Mouse (Mus musculus) hindbrain, embryonic 16.5 days (tissue): ENCODE data around the gene Dapp1. TPM values are rescaled to one million over a fixed set of nuclear protein-coding genes. Genes with fewer than 3 reads are reported as not detected.
A peak's percentile ranks its signal among the peaks of the same experiment; 100 is the strongest.

ENCODE experiments used
- ATAC-seq: fragments of 200-750 bp; cut with Nextera tagmentation; 2 replicates; pipeline ENCODE4 v1.8.0; 2017; ENCODE audit warnings: moderate TSS enrichment, moderate library complexity
- H3K27ac ChIP-seq: fragments of 300-500 bp; sonication (generic); 2 replicates; pipeline ENCODE4 v1.5.1; 2014; ENCODE audit warnings: low read depth, mild to moderate bottlenecking, control low read depth, low read length, moderate library complexity
- H3K27me3 ChIP-seq: fragments of 300-500 bp; sonication (generic); replicated peaks from 2 replicates; pipeline ENCODE4 v1.6.1; 2014; ENCODE audit warnings: low read length; ENCODE audit not compliant: control insufficient read depth, insufficient read depth
- H3K36me3 ChIP-seq: fragments of 300-500 bp; sonication (generic); 2 replicates; pipeline ENCODE4 v1.6.1; 2014; ENCODE audit warnings: mild to moderate bottlenecking, low read length, moderate library complexity, mixed read lengths; ENCODE audit not compliant: control insufficient read depth, insufficient read depth
- H3K4me1 ChIP-seq: fragments of 300-500 bp; sonication (generic); 2 replicates; pipeline ENCODE4 v1.6.1; 2014; ENCODE audit warnings: low read depth, low read length; ENCODE audit not compliant: control insufficient read depth, insufficient read depth
- H3K4me2 ChIP-seq: fragments of 300-500 bp; sonication (generic); 2 replicates; pipeline ENCODE4 v1.6.1; 2014; ENCODE audit warnings: mild to moderate bottlenecking, low read length, control low read depth, moderate library complexity
- H3K4me3 ChIP-seq: fragments of 300-500 bp; sonication (generic); 2 replicates; pipeline ENCODE4 v1.5.1; 2014; ENCODE audit warnings: mild to moderate bottlenecking, low read length, control low read depth, moderate library complexity
- H3K9ac ChIP-seq: fragments of 300-500 bp; sonication (generic); 2 replicates; pipeline ENCODE4 v1.6.1; 2014; ENCODE audit warnings: low read depth, mild to moderate bottlenecking, control low read depth, low read length, moderate library complexity
- H3K9me3 ChIP-seq: fragments of 300-500 bp; sonication (generic); 2 replicates; pipeline ENCODE4 v1.6.1; 2014; ENCODE audit warnings: mild to moderate bottlenecking, low read length, moderate library complexity; ENCODE audit not compliant: control insufficient read depth
- WGBS: fragments of 180-500 bp; shearing (Covaris S2); extraction: QIAGEN DNeasy Blood & Tissue Kit; methylation state at CpG from one replicate; pipeline ENCODE4 v1.1.7; 2014; 5-methylcytosine and 5-hydroxymethylcytosine counted together
- polyA plus RNA-seq: library from polyadenylated mRNA; unstranded; fragments of >200 nt; fragmentation: Nextera tagmentation; extraction: Ambion mirVana; gene quantifications from 2 replicates; pipeline ENCODE4 v1.2.1, GENCODE M21; 2015

Dapp1 gene
- polyA plus RNA-seq, 1 experiment from 2014 or later: 3.0 TPM

DNA sequence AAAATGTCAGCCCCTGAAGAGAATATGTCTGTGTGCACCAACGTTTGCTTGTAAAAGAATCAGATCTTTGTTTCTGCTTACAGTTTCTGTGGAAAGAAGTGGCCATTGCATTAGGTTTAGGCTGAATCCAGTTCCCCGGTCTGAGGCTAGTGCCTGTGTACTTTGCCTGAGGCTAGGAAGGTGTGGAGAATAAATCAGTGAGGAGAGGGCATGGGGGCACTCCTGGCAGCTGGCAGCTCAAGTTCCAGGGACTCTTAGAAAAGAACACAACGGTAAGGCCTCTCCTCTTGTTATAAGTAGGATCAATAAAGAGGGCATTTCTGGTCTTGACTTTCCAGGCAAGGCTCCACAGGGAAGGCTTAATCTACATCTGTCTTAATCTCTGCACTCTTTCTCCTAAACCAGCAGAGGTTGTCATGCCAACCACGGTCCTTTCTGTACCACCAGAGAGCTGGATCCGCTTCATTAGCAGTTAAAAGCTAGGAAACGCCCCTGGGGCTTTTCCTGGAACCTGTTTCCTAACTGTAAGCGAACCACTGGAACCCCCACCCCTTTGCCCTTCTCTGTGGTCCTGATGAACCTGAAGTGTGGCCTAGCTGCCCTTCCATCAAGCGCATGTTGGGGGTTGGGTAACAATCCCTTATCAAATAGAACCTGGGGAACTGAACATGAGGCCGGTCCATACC lies 4.3 kb downstream of the Dapp1 start:
- Histone ChIP-seq H3K9me3 (no peaks in the 10 kb centered on the region), H3K4me3 (no peak overlapping the region), H3K4me2 (no peak overlapping the region), H3K9ac (no peak overlapping the region), H3K36me3 (no peaks in the 10 kb centered on the region), H3K4me1 (peaks cover 5% of the 10 kb centered on the region), H3K27me3 (no peaks in the 10 kb centered on the region), H3K27ac (peak overlapping the region; percentile 55)
- peak; percentile 79 for ATAC-seq
- 23% methylated on average over 9 of the region's 9 CpGs for WGBS

DNA sequence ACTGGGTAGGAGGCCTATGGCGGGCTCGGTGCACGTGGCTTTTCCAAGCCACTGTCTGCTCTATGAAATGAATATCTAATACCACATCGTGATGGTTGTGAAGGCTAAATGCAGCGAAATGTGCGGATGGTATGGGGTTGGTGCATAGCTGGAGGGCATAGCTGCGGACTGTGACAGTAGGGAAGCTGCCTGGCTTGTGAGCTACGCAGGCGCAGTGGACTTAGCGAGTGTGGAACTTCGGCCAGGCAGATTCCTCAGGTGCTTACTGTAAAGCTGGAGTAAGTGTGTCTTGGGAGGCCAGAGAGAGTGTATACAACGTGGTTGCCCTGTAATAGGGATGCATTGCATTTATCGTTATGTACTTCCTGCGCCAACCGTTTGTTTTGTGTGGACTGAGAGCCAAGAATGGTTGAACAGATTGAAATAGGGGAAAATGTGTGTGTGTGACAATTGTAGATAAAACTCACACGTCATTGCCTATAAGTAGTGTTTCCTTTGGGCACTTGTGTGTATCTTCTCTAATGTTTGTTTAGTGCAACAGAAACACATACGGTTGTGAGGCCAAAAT lies 5.4 kb downstream of the Dapp1 start:
- H3K27ac ChIP-seq: no peak overlapping the region
- no peak overlapping the region for H3K4me3 ChIP-seq
- no peak overlapping the region for H3K9ac ChIP-seq
- no peak overlapping the region for H3K4me2 ChIP-seq
- no peaks in the 10 kb centered on the region for H3K27me3 ChIP-seq
- no peaks in the 10 kb centered on the region for H3K36me3 ChIP-seq
- H3K9me3 ChIP-seq: no peaks in the 10 kb centered on the region
- 89% methylated on average over 17 of the region's 17 CpGs for WGBS
- H3K4me1 ChIP-seq: peaks cover 5% of the 10 kb centered on the region
- ATAC-seq: no peak

DNA sequence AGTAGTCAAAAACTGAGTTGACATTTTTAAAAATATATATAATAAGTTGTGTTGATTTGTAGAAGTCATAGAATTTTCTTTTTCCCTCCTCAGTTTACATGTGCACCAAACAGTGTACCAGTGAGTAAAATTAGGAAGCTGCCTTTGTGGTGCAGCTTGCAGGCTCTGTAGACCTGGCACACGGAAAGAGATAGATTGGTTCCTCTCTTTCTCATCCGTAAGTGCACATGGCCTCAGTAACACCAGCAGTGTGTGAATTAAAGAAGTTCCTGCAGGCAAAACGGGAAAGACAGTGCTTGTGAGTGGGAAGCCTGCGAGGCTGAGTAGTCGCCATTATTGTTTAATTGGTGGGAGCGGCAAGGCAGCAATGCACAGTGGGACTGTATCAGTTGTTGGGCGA lies 5.9 kb downstream of the Dapp1 start:
- no peak overlapping the region for H3K27ac ChIP-seq
- H3K27me3 ChIP-seq: no peaks in the 10 kb centered on the region
- peaks cover 5% of the 10 kb centered on the region for H3K4me1 ChIP-seq
- no peak overlapping the region for H3K4me2 ChIP-seq
- WGBS: 77% methylated on average over 7 of the region's 7 CpGs
- H3K36me3 ChIP-seq: no peaks in the 10 kb centered on the region
- no peak overlapping the region for H3K9ac ChIP-seq
- no peaks in the 10 kb centered on the region for H3K9me3 ChIP-seq
- H3K4me3 ChIP-seq: no peak overlapping the region
- ATAC-seq: no peak

DNA sequence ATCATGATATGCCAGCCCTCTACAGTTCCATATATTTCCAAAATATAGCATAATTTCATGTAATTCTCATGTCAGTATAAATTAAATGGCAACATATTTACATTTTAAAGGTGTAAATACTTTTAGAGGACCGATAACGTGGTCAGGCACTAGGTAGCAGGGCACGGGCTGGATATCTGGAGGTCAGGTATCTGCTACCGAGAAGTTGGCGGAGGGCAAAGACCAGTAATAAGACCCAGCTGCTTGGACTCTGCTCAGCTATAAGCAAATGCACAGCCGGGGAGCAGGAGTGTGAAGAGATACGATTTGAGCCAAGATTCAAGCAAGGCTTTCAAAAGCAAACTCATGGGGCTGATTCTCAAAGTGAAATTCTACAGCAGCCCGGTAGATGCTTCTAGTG lies 7.0 kb downstream of the Dapp1 start:
- Histone ChIP-seq H3K9me3 (no peaks in the 10 kb centered on the region), H3K4me1 (peaks cover 5% of the 10 kb centered on the region), H3K36me3 (no peaks in the 10 kb centered on the region), H3K27ac (no peak overlapping the region), H3K4me3 (no peak overlapping the region), H3K27me3 (no peaks in the 10 kb centered on the region), H3K9ac (no peak overlapping the region), H3K4me2 (no peak overlapping the region)
- WGBS: 87% methylated on average over 8 of the region's 8 CpGs
- no peak for ATAC-seq

DNA sequence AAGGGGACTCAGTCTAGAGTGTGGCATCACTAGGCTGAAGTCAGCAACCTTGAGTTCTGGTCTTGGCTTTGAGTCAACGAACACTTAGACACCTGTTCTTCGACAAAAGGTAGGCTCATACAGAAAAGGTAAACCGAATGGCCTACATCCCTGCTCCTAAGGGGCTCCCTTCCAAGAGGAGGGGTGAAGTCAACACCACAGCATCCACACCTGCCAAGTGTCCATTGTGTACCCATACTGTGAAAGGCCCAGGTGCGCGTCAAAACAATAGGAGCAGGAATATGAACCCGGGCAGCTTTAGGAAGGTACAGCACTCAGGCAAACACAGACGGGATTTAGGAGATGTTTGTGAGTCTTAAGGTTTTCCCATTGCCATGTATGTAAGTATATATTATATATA lies 8.4 kb downstream of the Dapp1 start:
- H3K27ac ChIP-seq: no peak overlapping the region
- H3K27me3 ChIP-seq: no peaks in the 10 kb centered on the region
- no peak overlapping the region for H3K4me3 ChIP-seq
- peaks cover 5% of the 10 kb centered on the region for H3K4me1 ChIP-seq
- no peak for ATAC-seq
- no peaks in the 10 kb centered on the region for H3K36me3 ChIP-seq
- WGBS: 94% methylated on average over 7 of the region's 7 CpGs
- H3K9ac ChIP-seq: no peak overlapping the region
- no peak overlapping the region for H3K4me2 ChIP-seq
- H3K9me3 ChIP-seq: no peaks in the 10 kb centered on the region

DNA sequence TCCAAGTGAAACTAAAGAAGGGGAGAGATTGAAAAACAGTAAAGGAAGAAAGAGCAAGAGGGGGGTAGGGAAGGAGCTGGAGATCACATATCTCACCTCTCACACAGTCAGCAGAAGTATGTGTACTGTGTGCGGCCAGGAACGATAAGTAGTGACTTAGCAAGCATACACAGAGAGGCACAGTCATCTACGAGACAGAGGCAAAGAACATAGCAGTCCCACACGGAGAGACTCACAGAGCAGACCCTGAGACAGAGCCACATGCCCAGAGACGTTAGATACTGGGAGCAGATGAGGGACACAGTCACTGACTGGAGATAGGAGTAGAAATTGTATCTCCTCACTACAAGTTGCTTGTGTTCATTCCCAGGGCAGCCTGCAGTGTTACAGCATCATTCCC lies 9.1 kb downstream of the Dapp1 start:
- H3K4me3 ChIP-seq: no peak overlapping the region
- no peaks in the 10 kb centered on the region for H3K36me3 ChIP-seq
- H3K4me2 ChIP-seq: no peak overlapping the region
- no peaks in the 10 kb centered on the region for H3K27me3 ChIP-seq
- H3K9me3 ChIP-seq: no peaks in the 10 kb centered on the region
- ATAC-seq: no peak
- 92% methylated on average over 5 of the region's 5 CpGs for WGBS
- H3K4me1 ChIP-seq: peaks cover 5% of the 10 kb centered on the region
- no peak overlapping the region for H3K27ac ChIP-seq
- H3K9ac ChIP-seq: no peak overlapping the region

DNA sequence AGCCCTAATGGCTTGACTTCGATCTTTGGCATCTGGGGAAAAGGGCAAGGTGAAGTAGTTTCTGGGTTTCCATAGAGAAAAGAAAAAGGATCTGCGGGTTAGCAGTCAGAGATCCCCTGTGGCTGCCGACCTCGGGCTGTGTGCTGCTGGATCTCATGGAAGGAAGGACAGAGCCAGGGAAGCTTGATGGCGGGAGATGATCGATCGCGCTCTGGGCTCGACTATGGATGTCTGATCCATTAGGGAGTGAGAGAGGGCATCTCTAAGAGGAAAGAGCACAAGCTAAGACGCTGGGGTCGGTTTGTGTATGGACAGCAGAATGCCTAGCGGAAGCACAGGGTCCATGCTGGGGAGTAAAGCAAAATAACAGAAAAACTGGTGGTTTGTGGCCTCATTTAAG lies 11.4 kb downstream of the Dapp1 start:
- WGBS: 49% methylated on average over 12 of the region's 12 CpGs
- Histone ChIP-seq H3K9me3 (no peaks in the 10 kb centered on the region), H3K4me3 (no peak overlapping the region), H3K27me3 (no peaks in the 10 kb centered on the region), H3K36me3 (no peaks in the 10 kb centered on the region), H3K4me2 (peak overlapping the region; percentile 11), H3K4me1 (no peaks in the 10 kb centered on the region), H3K27ac (no peak overlapping the region), H3K9ac (no peak overlapping the region)
- no peak for ATAC-seq

DNA sequence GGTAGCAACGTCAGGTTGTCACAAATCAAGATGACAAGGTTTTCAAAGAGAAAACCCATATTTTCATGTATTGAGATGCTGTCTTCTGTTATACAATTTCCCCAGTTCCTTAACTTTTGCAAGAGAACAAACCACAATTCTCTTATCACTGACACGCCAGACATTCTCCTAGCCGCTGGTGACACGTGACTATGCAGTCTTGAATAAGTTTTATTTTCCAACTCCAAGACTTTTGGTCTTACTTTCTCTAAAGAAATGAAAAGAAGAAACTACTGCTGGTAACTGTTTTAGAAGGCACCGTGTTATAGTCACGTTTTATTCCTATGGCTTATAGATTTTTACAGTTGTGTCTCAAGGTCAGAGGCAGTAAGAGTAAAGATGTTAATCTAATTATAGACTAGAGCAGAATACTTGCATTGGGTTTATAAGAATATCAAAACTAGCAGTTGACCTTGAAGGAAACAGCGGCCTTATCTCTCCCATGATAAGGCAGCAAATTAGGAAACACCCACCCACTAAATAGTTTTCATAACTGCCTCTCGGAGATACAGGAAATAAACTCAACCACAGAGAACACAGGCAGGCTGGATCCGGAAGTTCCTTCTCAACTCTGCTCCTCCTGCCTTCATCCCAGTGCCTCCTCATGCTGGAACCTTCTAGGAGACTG lies 12.4 kb downstream of the Dapp1 start:
- H3K27me3 ChIP-seq: no peaks in the 10 kb centered on the region
- WGBS: 92% methylated on average over 9 of the region's 9 CpGs
- no peaks in the 10 kb centered on the region for H3K9me3 ChIP-seq
- H3K4me1 ChIP-seq: no peaks in the 10 kb centered on the region; the same call in 1 of the 2 replicates
- H3K9ac ChIP-seq: no peak overlapping the region
- no peak overlapping the region for H3K4me2 ChIP-seq
- no peaks in the 10 kb centered on the region for H3K36me3 ChIP-seq
- no peak overlapping the region for H3K27ac ChIP-seq
- ATAC-seq: no peak
- no peak overlapping the region for H3K4me3 ChIP-seq

DNA sequence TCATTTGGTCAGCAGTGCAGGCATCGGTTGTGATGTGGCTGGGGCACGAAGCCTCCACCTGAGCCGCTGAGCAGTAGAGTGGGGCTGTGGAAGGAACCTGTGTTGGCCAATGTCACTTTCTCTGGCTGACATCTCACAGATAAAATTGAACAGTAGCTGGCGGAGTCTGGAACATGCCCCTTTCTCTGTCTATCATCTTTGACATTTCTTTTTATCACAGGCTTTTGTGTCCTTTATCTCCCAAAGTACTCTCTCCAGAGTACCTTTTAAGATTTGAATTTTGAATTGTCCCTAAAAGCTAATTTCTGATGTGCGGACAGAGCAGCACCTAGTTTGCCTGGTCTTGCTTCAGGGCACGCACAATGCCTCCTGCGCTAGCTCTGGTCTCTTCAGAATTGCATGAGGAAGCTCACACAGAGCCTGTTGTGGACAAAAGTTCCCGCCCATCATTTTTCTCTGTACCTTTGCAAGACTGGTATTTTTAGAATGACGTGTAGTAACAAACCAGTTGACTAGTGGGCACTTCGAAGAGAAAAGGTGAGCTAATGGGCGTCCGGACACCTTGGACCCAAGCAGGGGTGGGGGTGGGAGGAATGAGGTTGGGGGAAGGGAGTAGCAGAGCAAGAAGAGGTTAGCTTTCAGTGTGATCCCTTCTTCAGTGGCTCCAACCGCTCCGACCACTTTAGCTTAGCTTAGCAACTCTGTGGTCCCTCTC lies 13.1 kb downstream of the Dapp1 start:
- WGBS: 94% methylated on average over 14 of the region's 14 CpGs
- no peak for ATAC-seq
- Histone ChIP-seq H3K9me3 (no peaks in the 10 kb centered on the region), H3K4me3 (no peak overlapping the region), H3K27ac (no peak overlapping the region), H3K9ac (no peak overlapping the region), H3K27me3 (no peaks in the 10 kb centered on the region), H3K4me2 (no peak overlapping the region), H3K36me3 (no peaks in the 10 kb centered on the region), H3K4me1 (no peaks in the 10 kb centered on the region; the same call in 1 of the 2 replicates)
